Mouse (Mus musculus) B cell, adult 2 months (primary cell): Measurements from ENCODE around the gene Iqch.

Experiments used
- DNase-seq, 2 experiments: peaks; one replicate each; pipeline ENCODE4 v3.0.0; 2022

Gene Iqch

GRCm38 (mm10) chr9:63602043-63602939 is at the start of gene Iqch, which contains the start of gene Aagab:
Iqch (minus strand) TSS chr9:63602493.
Aagab (plus strand) TSS chr9:63602660.
- peak; percentile 99 for DNase-seq

- DNase-seq, result no peak
Observed at GRCm38 (mm10) chr9:63651594-63651993, 49.3 kb upstream of the Iqch start.

GRCm38 (mm10) chr9:63650905-63651304 is 48.6 kb upstream of the Iqch start:
- DNase-seq, result no peak

GRCm38 (mm10) chr9:63649841-63650545 is 47.7 kb upstream of the Iqch start:
- peak; percentile 48 to 59 for DNase-seq

GRCm38 (mm10) chr9:63648520-63648918 is 46.2 kb upstream of the Iqch start:
- no peak for DNase-seq

GRCm38 (mm10) chr9:63647581-63648519 is 45.6 kb upstream of the Iqch start:
- no peak for DNase-seq

GRCm38 (mm10) chr9:63645084-63645483 is 42.8 kb upstream of the Iqch start:
- no peak for DNase-seq

GRCm38 (mm10) chr9:63644011-63644410 is 41.7 kb upstream of the Iqch start:
- no peak for DNase-seq

- no peak for DNase-seq
Observed at GRCm38 (mm10) chr9:63641983-63642646, 39.8 kb upstream of the Iqch start.

GRCm38 (mm10) chr9:63636113-63636512 is 33.8 kb upstream of the Iqch start:
- DNase-seq, result no peak

GRCm38 (mm10) chr9:63633334-63633733 is 31.0 kb upstream of the Iqch start:
- DNase-seq, result no peak

GRCm38 (mm10) chr9:63632924-63633323 is 30.6 kb upstream of the Iqch start:
- DNase-seq, result no peak

- no peak for DNase-seq
Observed at GRCm38 (mm10) chr9:63632045-63632444, 29.8 kb upstream of the Iqch start.

GRCm38 (mm10) chr9:63625090-63625756 is 22.9 kb upstream of the Iqch start:
- no peak for DNase-seq

- DNase-seq, result no peak
Observed at GRCm38 (mm10) chr9:63623895-63624569, 21.7 kb upstream of the Iqch start.

- no peak for DNase-seq
Observed at GRCm38 (mm10) chr9:63617967-63618366, 15.7 kb upstream of the Iqch start.

GRCm38 (mm10) chr9:63614018-63614985 is 12.0 kb upstream of the Iqch start:
- peak; percentile 37 to 41 for DNase-seq

- DNase-seq, result no peak
Observed at GRCm38 (mm10) chr9:63613569-63613968, 11.3 kb upstream of the Iqch start.
